In genomic region chr10:126962966-126963330, GRCm38 (mm10) we compare ENCODE assay signal across 9 mouse cellular contexts. TPM values are rescaled to one million over a fixed set of nuclear protein-coding genes. Genes with fewer than 3 reads are reported as not detected.
DNase-seq lines count a peak whose midpoint lies in the region; ATAC-seq lines count a peak whose summit lies in the region.
"Had no signal": no experiment of that assay in that cellular context is flagged by ENCODE, and none has a peak within 500 bp of the region (broad histone marks: within the 10 kb centered on the region; RNA-seq: fewer than 3 reads in every experiment).

No protein-coding gene starts in this region.

- H3K4me2 ChIP-seq in neural tube, embryonic 13.5 days = no peak overlapping the region
- H3K4me2 ChIP-seq in stomach, embryonic 15.5 days = no peak overlapping the region
- H3K4me2 ChIP-seq in midbrain, embryonic 14.5 days (ENCODE audit: low read length) = no peak overlapping the region
- H3K4me2 ChIP-seq: liver, embryonic 11.5 days had no signal

- H3K27me3 ChIP-seq in neural tube, embryonic 13.5 days = peaks cover 65% of the 10 kb centered on the region
- H3K27me3 ChIP-seq in stomach, embryonic 15.5 days (replicated peaks) = no peaks in the 10 kb centered on the region
- H3K27me3 ChIP-seq in midbrain, embryonic 14.5 days (ENCODE audit: control insufficient read depth, insufficient read depth, low read length) = no peaks in the 10 kb centered on the region; the same call in 1 of the 2 replicates

- H3K4me3 ChIP-seq in neural tube, embryonic 13.5 days = no peak overlapping the region
- H3K4me3 ChIP-seq in stomach, embryonic 15.5 days (replicated peaks) = no peak overlapping the region
- H3K4me3 ChIP-seq in midbrain, embryonic 14.5 days (replicated peaks; ENCODE audit: low read depth, low read length) = no peak overlapping the region

- no peaks in the 10 kb centered on the region for H3K36me3 ChIP-seq in neural tube, embryonic 13.5 days
- no peaks in the 10 kb centered on the region for H3K36me3 ChIP-seq in stomach, embryonic 15.5 days
- H3K36me3 ChIP-seq in midbrain, embryonic 14.5 days (ENCODE audit: control insufficient read depth, insufficient read depth, low read length) = no peaks in the 10 kb centered on the region

- no peaks in the 10 kb centered on the region for H3K9me3 ChIP-seq in neural tube, embryonic 13.5 days
- H3K9me3 ChIP-seq in stomach, embryonic 15.5 days = no peaks in the 10 kb centered on the region
- no peaks in the 10 kb centered on the region for H3K9me3 ChIP-seq in midbrain, embryonic 14.5 days (ENCODE audit: control insufficient read depth, low read length)

- 0 out of 2 replicates have a peak overlapping the region, but pooled peaks have one; percentile 18 for H3K27ac ChIP-seq in neural tube, embryonic 13.5 days (replicated peaks)
- H3K27ac ChIP-seq in stomach, embryonic 15.5 days = peak overlapping the region; percentile 84
- H3K27ac ChIP-seq in midbrain, embryonic 14.5 days (replicated peaks; ENCODE audit: low read depth, low read length) = no peak overlapping the region

- no peak for ATAC-seq in neural tube, embryonic 13.5 days (ENCODE audit: low read depth)
- no peak for ATAC-seq in stomach, embryonic 15.5 days (ENCODE audit: insufficient read depth, low FRiP score, low read depth)
- ATAC-seq in midbrain, embryonic 14.5 days (ENCODE audit: low FRiP score, low TSS enrichment) = no peak

- WGBS in neural tube, embryonic 13.5 days = 35% methylated on average over 6 of the region's 6 CpGs
- WGBS in stomach, embryonic 15.5 days = 34% methylated on average over 6 of the region's 6 CpGs
- WGBS in midbrain, embryonic 14.5 days = 37% methylated on average over 6 of the region's 6 CpGs

- H3K9ac ChIP-seq in neural tube, embryonic 13.5 days = no peak overlapping the region
- no peak overlapping the region for H3K9ac ChIP-seq in stomach, embryonic 15.5 days
- H3K9ac ChIP-seq in midbrain, embryonic 14.5 days (replicated peaks; ENCODE audit: low read length) = no peak overlapping the region

- peaks cover 11% of the 10 kb centered on the region for H3K4me1 ChIP-seq in neural tube, embryonic 13.5 days (replicated peaks)
- H3K4me1 ChIP-seq in stomach, embryonic 15.5 days = peaks cover 20% of the 10 kb centered on the region
- no peaks in the 10 kb centered on the region for H3K4me1 ChIP-seq in midbrain, embryonic 14.5 days (ENCODE audit: control insufficient read depth, insufficient read depth, low read length)

- DNase-seq in cerebellum, postnatal 10 days = peak; percentile 47 to 53
- no peak for DNase-seq in cerebellum, adult 11 months
- DNase-seq in neural tube, embryonic 10.5 days (ENCODE audit: extremely low spot score, low spot score) = no peak
- peak; percentile 59 for DNase-seq in kidney, adult 9 months
- DNase-seq in midbrain, embryonic 14.5 days = no peak
- no peak for DNase-seq in spleen, postnatal 4 days (ENCODE audit: low spot score in 2 of 2)

RNA-seq across cellular contexts. Expression of gene Ctdsp2, which starts 15.6 kb away (rescaled TPM):
- polyA plus RNA-seq in neural tube, embryonic 13.5 days (2015; fragmentation: Nextera tagmentation; extraction: Ambion mirVana) = 21.9 and 26.9 TPM in 2 replicates
- polyA plus RNA-seq in stomach, embryonic 15.5 days (2015; fragmentation: Nextera tagmentation; extraction: Ambion mirVana) = 57.0 and 63.2 TPM in 2 replicates
- 19.1 and 26.2 TPM in 2 replicates for polyA plus RNA-seq in midbrain, embryonic 14.5 days (2014; fragmentation: Nextera tagmentation; extraction: Ambion mirVana)

RNA-seq across cellular contexts. Expression of gene Avil, which starts 37.6 kb away (rescaled TPM):
- polyA plus RNA-seq in neural tube, embryonic 13.5 days (2015; fragmentation: Nextera tagmentation; extraction: Ambion mirVana) = 23.0 and 36.0 TPM in 2 replicates
- 0.52 and 0.60 TPM in 2 replicates for polyA plus RNA-seq in stomach, embryonic 15.5 days (2015; fragmentation: Nextera tagmentation; extraction: Ambion mirVana)
- polyA plus RNA-seq in midbrain, embryonic 14.5 days (2014; fragmentation: Nextera tagmentation; extraction: Ambion mirVana) = 1.9 and 2.1 TPM in 2 replicates

Comparison
In these comparisons a context has a peak if more than half of its experiments do, and no peak if none do; other contexts are left out.
1. DNase-seq: peak in cerebellum, postnatal 10 days (2 of 2) and kidney, adult 9 months (single experiment); none in cerebellum, adult 11 months (single experiment), neural tube, embryonic 10.5 days (single experiment), midbrain, embryonic 14.5 days (single experiment) and spleen, postnatal 4 days (0 of 2).